15 mouse cellular contexts compared by ENCODE assay signal in the genomic region with DNA sequence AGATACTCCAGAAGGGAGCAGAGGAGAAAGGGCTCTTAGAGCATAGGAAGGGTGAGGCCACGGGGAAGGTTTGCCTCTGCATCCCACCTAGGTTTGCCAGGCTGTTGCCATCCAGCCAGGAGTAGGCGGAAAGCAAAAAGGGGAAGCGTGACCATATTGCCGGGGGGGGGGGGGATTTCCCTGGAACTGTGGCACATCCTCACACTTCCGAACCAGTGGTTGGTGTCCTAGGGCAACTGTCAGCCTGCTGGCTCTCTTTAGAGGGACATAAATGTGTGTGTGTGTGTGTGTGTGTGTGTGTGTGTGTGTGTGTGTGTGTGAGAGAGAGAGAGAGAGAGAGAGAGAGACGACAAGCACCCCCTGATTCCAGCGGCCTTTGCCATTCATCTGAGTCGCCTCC.
"Had no signal": no experiment of that assay in that cellular context is flagged by ENCODE, and none has a peak within 500 bp of the region (broad histone marks: within the 10 kb centered on the region; RNA-seq: fewer than 3 reads in every experiment).

No protein-coding gene starts in this region.

- H3K9me3 ChIP-seq: limb, embryonic 15.5 days; liver, embryonic 12.5 days; midbrain, embryonic 15.5 days; neural tube, embryonic 12.5 days had no signal

- H3K4me2 ChIP-seq: limb, embryonic 15.5 days; liver, embryonic 12.5 days; lung, embryonic 14.5 days; midbrain, embryonic 11.5 days; midbrain, embryonic 15.5 days; neural tube, embryonic 12.5 days had no signal

- H3K27me3 ChIP-seq: limb, embryonic 15.5 days; liver, embryonic 12.5 days; midbrain, embryonic 15.5 days; neural tube, embryonic 12.5 days had no signal

- H3K36me3 ChIP-seq: liver, embryonic 12.5 days; midbrain, embryonic 15.5 days; neural tube, embryonic 12.5 days had no signal

- ATAC-seq: inflammation-experienced regulatory T-cells, adult 6 months; liver, embryonic 12.5 days; midbrain, embryonic 15.5 days had no signal

- H3K9ac ChIP-seq: limb, embryonic 15.5 days; liver, embryonic 12.5 days; lung, embryonic 14.5 days; midbrain, embryonic 15.5 days; neural tube, embryonic 12.5 days had no signal

- H3K4me1 ChIP-seq: midbrain, embryonic 15.5 days; neural tube, embryonic 12.5 days had no signal

- H3K4me3 ChIP-seq: limb, embryonic 15.5 days; liver, embryonic 12.5 days; midbrain, embryonic 15.5 days; neural tube, embryonic 12.5 days had no signal

- DNase-seq: kidney, adult 11 months; kidney, adult 9 months; kidney, postnatal 10 days; kidney, postnatal 4 days; lung, embryonic 14.5 days; lung, postnatal 10 days; right cerebral cortex, postnatal 4 days; thymus, adult 2 months; thymus, postnatal 36 days had no signal

- H3K27ac ChIP-seq: limb, embryonic 15.5 days; liver, embryonic 12.5 days; midbrain, embryonic 15.5 days; neural tube, embryonic 12.5 days had no signal
